Mouse (Mus musculus) brain, adult 2 months (tissue): ENCODE results near the gene Cdsn.
"Not testable (repeated sequence)": the region's sequence is repeated elsewhere in the genome, so short reads cannot be mapped to it uniquely, and the experiment has no call there.

ENCODE experiments used
- DNase-seq: peaks from one replicate; pipeline ENCODE4 v3.0.0; 2011; ENCODE audit warnings: low read depth, low spot score

The Cdsn gene

GRCm38 (mm10) chr17:35551881-35552414, at the start of gene Cdsn:
Gene Cdsn, plus strand, starts transcription at chr17:35552128.
- DNase-seq = no peak

GRCm38 (mm10) chr17:35502226-35502625, 49.7 kb upstream of the Cdsn start:
- DNase-seq = no peak

DNA sequence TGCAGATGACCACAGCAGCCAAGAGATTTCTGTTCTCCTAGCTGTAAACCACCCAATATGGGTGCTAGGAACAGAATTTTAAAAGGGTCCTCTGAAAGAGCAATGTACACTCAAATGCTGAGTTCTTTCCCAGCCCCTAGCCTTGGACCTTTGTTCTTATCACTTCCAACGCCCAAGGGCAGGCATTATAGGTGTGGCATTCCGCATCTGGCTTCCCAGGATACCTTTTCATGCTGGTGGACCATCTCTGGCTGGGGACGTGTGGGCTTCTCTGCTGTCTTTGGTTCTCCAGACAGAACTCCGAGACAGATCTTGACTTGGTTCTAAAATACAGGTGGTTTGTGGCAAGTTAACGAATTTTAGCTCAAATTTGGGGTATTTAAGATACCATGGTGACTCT, 49.2 kb upstream of the Cdsn start:
- DNase-seq = no peak

DNA sequence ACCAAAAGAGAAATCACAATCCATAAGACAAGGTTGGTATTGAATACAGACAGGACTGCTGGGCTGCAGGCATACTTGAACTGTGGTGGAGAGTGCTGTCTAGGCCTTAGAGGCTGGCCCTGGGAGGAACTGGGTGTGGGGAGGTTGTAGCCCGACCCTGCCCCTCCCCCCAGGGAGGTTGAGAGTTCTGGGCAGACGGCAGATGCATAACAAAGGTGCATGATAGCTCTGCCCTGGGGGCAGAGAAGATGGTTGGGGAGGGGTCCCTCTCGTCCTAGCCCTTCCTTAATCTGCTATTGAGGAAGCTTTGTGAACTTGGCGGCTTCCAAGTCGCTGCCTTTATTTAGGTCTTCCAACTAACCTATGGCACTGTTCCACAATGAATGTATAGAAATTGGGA, 48.1 kb upstream of the Cdsn start:
- no peak for DNase-seq

- no peak for DNase-seq
Observed at GRCm38 (mm10) chr17:35504628-35505481, 47.1 kb upstream of the Cdsn start.

DNA sequence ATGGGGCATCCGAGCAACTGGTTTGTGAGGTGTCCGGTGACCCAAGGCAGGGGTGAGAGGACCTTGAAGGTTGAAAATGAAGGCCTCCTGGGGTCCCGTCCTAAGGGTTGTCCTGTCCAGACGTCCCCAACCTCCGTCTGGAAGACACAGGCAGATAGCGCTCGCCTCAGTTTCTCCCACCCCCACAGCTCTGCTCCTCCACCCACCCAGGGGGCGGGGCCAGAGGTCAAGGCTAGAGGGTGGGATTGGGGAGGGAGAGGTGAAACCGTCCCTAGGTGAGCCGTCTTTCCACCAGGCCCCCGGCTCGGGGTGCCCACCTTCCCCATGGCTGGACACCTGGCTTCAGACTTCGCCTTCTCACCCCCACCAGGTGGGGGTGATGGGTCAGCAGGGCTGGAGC, 46.2 kb upstream of the Cdsn start, which contains the start of gene Pou5f1:
TSS of gene Pou5f1 (plus strand) at position 243 of the 400 bp plus-strand sequence.
- DNase-seq = no peak

DNA sequence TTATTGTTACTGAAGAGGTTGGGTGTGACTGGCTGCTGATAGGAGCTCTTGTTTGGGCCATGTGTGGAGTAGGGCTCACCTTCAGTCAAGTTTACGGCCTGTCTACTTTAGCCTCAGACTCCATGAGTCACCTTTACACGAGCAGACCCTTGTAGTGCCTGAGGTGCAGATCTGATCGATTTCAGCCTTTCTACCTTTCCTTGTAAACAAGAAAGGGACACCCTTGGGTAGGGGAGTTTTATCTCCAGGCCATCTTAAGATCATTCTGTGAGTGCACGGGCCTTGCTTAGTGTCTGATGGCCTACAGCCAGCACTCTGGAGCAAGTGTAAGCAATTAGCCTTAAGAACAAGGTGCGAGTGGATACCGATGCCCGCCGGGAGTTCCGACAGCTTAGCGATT, 45.0 kb upstream of the Cdsn start:
- no peak for DNase-seq

- no peak for DNase-seq
Observed at GRCm38 (mm10) chr17:35507556-35508260, 44.2 kb upstream of the Cdsn start.

DNA sequence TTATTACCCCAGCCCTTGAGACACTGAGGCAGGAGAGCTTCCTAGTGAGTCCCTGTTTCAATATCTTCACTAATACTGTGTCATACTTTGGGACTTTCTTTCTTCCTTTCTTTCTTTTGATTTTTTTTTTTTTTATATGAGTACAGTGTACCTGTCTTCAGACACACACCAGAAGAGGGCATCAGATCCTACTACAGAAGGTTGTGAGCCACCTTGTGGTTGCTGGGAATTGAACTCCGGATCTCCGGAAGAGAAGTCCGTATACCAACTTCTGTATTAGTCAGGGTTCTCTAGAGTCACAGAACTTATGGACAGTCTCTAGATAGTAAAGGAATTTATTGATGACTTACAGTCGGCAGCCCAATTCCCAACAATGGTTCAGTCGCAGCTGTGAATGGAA, 43.6 kb upstream of the Cdsn start:
- not testable (repeated sequence) for DNase-seq

- DNase-seq = peak; percentile 41
Observed at GRCm38 (mm10) chr17:35509284-35509683, 42.6 kb upstream of the Cdsn start.

DNA sequence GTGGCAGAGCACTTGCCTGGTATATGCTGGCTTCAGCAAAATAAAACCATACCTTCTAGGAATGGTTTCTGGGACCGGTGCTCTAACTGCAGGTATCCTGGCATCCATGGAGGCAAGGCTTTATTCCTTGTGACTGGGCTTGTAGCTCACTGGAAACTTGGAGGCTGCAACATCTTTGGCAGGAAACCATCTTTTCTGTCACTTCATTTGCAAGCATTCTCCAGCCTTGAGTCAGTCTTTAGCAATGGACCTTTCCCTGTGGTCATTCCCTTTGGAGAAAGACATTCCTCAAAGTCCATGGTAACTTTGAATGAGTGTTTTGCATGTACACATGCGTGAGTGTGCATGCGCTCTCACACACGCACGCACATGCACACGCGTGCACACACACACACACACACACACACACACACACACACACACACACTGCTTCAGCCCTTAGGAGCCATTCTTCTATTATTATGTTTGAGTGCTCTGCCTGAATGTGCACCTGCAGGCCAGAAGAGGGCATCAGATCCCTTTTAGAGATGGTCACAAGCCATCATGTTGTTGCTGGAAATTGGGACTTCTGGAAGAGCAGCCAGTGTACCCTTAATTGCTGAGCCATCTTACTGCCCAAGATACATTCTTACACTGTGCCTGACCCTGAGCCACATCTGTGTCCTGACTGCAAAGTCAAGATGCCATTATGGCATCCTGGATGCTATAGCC, 38.9 kb upstream of the Cdsn start:
- DNase-seq = peak; percentile 65

GRCm38 (mm10) chr17:35513886-35514285, 38.0 kb upstream of the Cdsn start:
- DNase-seq = peak; percentile 52

GRCm38 (mm10) chr17:35514756-35515155, 37.2 kb upstream of the Cdsn start:
- DNase-seq = no peak

DNA sequence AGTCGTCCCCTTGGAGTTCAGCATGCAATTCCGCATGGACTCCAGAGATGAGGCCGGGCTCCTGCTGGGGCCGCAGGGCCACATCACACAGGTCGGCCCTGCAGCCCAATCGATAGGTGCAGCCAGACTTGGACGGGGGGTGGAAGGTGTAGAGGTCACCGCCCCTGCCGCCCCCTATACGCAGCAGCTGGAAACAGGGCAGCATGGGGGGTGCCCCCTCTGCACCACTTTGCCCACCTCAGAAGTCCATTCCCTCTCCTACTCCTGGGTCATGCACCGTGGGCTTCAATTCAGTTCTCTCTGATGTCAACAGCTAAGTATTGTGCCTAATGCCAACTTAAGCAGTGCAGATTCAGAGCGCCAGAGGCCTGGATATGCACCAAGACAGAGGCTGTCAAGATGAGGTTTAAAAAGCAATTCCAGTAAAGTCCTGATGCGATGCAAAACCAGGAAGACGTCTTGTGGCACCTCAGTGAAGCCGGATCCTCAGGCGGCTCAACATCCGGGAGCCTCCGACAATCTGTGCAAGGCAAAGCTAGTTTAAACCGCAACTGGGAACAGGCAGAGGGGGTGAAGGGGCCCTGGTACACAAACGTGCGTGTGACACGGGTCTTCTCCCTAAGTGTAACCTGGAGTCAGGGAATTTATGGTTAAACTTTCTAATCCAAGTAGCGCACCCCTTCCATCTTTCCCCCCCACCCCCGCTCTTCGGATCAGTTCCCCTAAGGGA, 35.9 kb upstream of the Cdsn start:
- peak; percentile 45 for DNase-seq

- peak; percentile 96 for DNase-seq
Observed at GRCm38 (mm10) chr17:35516652-35517500, 35.1 kb upstream of the Cdsn start, which contains the start of the genes Tcf19 and Cchcr1. Gene Tcf19, minus strand, starts transcription at chr17:35516824. Gene Cchcr1, plus strand, starts transcription at chr17:35517100.

GRCm38 (mm10) chr17:35517526-35517925, 34.4 kb upstream of the Cdsn start:
- DNase-seq = no peak

DNA sequence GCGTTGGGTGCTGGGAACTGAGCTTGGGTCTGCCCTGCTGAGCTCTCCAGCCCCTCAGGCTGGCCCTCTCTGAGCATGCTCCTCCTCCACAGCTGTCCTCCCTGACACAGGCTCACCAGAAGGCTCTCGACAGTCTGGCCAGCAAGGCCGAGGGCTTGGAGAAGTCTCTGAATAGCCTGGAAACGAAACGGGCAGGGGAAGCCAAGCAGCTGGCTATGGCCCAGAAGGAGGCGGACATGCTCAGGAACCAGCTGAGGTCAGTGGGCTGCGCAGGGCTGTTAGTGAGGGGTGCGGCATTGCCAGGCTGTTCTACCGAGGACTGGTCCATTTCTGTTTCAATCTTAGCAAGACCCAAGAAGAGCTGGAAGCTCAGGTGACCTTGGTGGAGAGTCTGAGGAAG, 27.6 kb upstream of the Cdsn start:
- DNase-seq = no peak

DNA sequence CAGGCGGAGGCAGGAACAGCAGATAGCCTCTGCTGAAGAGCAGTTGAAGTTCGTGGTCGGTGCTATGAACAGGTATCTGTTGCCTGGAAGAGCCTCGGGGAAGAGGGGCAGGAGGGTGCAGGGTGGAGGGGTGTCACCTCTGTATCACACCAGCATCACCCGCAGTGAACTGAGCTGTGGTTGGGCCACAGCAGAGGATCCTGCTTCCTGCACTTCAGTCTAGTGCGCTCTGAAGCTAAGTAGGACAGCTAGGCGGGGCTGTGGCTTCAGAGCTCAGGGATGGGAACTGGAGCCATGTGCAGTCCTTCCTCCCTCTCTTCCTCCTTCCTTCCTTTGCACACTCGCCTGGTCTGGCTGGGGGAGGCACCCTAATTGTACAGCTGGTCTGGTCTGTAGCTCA, 25.3 kb upstream of the Cdsn start:
- DNase-seq = no peak

DNA sequence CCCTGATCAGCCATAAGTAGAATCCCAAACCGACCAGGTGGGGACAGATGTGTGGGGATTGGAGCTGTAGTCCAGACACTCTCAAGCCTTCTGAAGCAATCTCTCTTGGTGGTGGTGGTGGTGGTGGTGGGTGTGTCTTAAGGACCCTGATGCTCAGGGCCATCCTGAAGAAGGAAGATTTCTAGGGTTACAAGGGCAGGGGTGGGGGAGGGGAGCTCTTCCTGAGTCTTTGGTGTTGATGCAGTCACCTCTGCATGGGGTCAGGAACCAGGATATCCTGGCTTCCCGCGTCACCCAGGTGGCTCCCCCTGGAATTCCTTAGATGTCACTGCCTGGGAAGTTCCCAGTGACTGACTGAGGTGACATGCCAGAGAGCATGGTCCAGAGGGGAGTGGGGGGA, 19.6 kb upstream of the Cdsn start:
- DNase-seq = no peak

DNA sequence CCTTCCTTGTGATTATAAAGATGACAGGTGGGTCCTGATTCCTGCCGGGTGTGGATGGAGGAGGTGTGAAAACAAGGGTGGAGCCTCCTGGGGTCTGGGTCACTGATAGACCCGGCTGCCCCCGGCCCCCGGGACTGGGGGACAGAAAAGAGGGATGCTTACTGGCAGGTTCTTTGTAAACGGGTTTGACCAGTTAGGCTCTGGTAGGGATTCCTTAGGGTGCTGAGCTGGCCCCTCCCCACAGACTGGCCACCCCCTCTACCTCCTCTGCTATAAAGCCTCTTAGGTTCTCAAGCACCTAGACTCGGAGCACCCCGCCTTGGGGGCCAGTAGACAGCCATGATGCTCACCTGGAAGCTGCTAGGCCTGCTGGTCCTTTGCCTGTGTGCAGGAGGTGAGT, 19.0 kb upstream of the Cdsn start, which contains the start of gene Psors1c2:
TSS of gene Psors1c2 (plus strand) at position 301 of the 400 bp plus-strand sequence.
- DNase-seq = no peak
